Mouse (Mus musculus) spleen, postnatal 4 days (tissue): ENCODE results near the gene Tmem45b.

Experiments
- DNase-seq, 2 experiments: peaks; one replicate each; pipeline ENCODE4 v3.0.0; 2022; ENCODE audit warnings: low spot score in 2 of 2

The Tmem45b gene

GRCm38 (mm10) chr9:31404311-31404710, 60.0 kb downstream of the Tmem45b start:
- no peak for DNase-seq

GRCm38 (mm10) chr9:31400441-31400840, 63.8 kb downstream of the Tmem45b start:
- DNase-seq, result peak; percentile 72 to 89

GRCm38 (mm10) chr9:31387206-31387605, 77.1 kb downstream of the Tmem45b start:
- DNase-seq, result no peak

DNA sequence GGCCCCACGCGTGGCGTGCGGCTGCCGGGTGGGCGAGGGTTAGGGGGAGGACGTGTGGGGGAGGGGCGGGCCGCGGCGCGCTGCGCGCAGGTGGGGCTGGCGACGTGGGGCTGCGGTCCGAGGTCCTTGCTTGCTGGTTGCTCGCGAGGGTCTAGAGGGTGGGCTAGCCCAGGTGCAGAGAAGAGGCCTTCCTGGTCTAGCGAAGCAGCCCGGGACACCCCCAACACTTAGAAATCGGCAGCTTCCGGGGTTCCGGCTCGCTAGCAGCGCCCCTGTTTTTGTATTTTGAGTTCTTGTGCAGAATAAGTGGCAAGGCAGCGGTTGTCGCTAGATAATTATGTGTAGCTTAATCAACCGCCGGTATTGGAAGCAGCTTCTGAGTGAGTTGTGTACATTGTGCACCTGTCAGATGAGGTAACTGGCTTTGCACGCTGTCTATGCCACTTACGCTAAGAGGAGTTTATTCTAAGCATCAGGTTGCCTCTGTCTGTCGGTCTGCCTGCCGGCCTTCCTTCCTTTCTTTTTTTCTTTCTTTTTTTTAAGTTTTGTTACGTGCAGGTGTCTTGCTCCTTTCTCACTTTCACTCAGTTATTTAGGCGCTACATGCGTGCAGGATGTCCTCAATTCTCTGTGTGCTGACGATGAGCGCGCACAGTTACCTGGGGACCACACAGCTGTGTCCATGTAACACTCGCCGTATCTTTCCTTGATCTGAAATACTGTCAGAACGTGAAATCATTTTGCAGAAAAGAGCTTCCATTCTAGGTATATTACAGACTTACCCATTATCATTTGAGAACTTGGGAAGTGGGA, 77.7 kb downstream of the Tmem45b start:
- peak in 1 of 2 experiments; percentile 41 for DNase-seq

DNA sequence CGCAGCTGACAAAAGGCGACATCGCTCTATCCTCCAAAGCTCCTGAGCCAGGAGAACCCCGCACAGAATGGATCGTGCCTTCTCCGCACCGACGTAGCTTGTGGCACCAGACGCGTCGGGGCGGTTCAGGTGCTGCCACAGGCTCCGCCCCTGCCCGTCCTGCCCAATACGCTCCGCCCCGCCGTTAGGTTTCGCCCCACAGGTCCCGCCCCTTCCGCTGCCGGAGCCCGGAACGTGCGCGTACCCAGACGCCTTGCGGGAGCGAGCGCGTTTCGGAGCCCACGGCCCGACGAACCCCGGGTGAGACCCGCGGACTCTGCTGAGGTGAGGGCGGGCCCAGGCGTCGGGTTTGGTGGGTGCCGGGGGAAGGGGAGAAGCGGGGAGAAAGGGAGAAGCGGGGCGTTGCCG, 78.3 kb downstream of the Tmem45b start, which contains the start of gene Nfrkb:
Nfrkb (plus strand) TSS at position 246 of the 408 bp plus-strand sequence.
- peak; percentile 98 for DNase-seq

GRCm38 (mm10) chr9:31385500-31385869, 78.8 kb downstream of the Tmem45b start:
- DNase-seq, result no peak

DNA sequence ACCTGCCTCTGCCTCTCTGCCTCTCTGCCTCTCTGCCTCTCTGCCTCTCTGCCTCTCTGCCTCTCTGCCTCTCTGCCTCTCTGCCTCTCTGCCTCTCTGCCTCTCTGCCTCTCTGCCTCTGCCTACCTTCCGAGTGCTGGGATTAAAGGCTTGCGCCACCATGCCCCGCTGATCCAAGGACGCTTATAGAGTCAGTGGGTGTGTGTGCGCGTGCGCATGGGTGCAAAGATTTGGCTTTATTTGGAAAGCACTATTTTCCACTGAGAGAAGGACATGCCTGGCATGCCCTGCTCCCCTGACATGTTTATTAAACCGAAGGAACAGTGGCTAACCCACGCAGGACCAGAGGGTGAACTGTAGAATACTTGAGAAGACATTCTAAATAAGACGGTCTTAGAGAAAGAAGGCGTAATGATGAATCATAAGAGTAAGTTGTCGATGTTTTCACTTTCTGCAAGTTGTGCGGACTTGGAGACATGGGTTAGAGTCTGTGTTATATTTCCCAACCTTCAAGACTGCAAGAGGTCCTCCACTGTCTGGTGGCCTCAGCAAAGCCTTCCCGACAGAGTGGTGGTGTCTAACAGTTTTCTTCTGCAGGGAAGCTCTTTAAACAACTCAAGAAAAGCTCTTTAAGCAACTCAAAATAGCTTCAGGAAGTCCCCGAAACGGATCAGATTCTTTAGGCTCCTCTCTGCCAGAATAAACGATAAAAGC, 79.3 kb downstream of the Tmem45b start:
- no peak for DNase-seq

- DNase-seq, result no peak
Observed at GRCm38 (mm10) chr9:31376661-31377060, 87.6 kb downstream of the Tmem45b start.
